Mouse (Mus musculus): ENCODE measurements at regions not wholly inside any gene's neighbourhood (a gene's known extent, or its start where the extent isn't known, plus 50 kb on each side); places are given as distances from the start of the nearest gene placed in this dataset.

DNA sequence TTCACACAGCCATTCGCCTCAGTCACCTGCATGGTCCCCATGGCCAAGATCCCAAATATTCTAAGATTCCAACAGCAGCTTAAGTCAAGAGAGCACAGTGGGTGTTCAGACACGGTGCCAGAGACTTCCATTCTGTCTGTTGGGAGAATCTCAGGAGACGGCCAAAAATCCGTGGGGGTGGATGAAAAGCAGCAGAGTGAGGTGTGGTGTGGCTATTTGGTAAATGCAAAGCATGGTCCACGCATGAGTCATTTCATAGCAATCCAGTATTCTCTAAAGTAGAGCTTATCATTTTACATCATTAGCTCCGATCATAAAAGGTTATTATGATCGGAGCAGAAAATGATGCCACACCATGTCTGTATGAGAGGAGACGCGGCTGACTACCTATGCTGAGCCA lies 161.1 kb downstream of the Efnb2 start:
- TF ChIP-seq GATA1 (IDR thresholded peaks at IDR 0.05; ENCODE audit: borderline replicate concordance, low read length) (no peak), CTCF (IDR thresholded peaks at IDR 0.05; ENCODE audit: low read depth, low read length) (no peak), TAL1 (conservative IDR thresholded peaks at IDR 0.05; ENCODE audit: low read depth, low read length) (no peak), POLR2AphosphoS5 (IDR thresholded peaks at IDR 0.05; ENCODE audit: insufficient replicate concordance, low read depth, low read length) (no peak), GATA2 (IDR thresholded peaks at IDR 0.05; ENCODE audit: borderline replicate concordance, low read depth, low read length) (no peak)

Measured in G1E (cell line).